Mouse (Mus musculus) spleen, adult 18-20 months (tissue): Measurements from ENCODE around the gene Sept9.

Source experiments
- DNase-seq, 2 experiments: peaks; one replicate each; pipeline ENCODE4 v3.0.0; 2022; ENCODE audit warnings: mixed read lengths in 2 of 2

Sept9 gene

GRCm38 (mm10) chr11:117266906-117267721 is 67.7 kb downstream of the Sept9 start:
- peak in 1 of 2 experiments; percentile 31 for DNase-seq

DNA sequence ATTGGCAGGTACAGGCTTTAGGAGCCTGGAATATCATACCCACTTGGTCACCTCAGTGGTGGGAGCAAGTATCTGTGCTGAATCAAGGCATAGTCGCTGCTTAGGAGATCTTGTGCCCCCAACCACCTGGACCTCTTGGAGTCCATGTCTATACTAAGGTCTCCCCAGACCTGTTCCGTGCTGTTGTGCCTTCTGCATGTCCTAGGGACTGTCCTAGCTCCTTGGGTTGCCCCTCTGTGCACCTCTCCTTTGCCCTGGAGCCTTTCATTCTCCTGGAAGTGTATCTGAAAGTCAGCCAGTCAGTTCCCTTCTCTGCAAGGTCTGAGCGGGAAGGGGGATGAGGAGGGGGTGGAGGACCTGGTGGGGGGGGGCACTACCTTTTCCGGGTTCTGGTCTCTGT is 68.4 kb downstream of the Sept9 start:
- DNase-seq = no peak

GRCm38 (mm10) chr11:117268304-117268956 is 69.0 kb downstream of the Sept9 start:
- no peak for DNase-seq

DNA sequence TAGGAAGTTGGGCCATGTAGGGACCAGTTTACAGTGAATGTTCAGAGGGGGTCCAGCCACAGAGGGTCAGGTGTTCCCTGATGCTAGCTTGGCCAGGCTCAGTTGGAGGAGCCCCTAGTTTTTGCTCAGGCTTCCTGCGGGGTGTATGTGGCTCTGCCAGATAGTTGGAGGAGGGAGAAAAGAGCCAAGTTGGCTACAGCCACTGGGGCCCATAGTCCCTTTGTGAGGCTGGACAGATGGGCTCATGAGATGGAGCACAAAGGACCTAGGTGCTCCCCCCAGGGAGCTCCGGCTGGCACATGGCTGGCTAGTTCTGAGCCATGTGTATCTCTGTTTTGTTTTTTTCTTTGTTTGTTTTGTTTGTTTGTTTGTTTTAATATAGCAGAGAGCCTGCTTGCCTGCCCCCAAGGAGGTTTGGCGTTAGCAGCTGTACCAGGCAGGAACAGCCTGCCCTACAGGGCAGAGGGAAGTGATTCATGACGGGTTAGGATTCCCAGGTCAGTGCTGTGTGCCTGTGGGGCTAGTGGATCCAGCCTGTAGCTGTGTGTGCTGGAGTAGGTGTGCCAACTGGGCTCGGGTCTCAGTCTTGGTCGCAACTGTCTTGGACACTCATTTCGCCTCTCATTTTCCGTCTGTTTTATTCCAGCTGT is 69.7 kb downstream of the Sept9 start:
- no peak for DNase-seq

GRCm38 (mm10) chr11:117269946-117270345 is 70.5 kb downstream of the Sept9 start:
- no peak for DNase-seq

GRCm38 (mm10) chr11:117274973-117275372 is 75.5 kb downstream of the Sept9 start:
- DNase-seq = no peak

GRCm38 (mm10) chr11:117275999-117276398 is 76.5 kb downstream of the Sept9 start:
- no peak for DNase-seq

DNA sequence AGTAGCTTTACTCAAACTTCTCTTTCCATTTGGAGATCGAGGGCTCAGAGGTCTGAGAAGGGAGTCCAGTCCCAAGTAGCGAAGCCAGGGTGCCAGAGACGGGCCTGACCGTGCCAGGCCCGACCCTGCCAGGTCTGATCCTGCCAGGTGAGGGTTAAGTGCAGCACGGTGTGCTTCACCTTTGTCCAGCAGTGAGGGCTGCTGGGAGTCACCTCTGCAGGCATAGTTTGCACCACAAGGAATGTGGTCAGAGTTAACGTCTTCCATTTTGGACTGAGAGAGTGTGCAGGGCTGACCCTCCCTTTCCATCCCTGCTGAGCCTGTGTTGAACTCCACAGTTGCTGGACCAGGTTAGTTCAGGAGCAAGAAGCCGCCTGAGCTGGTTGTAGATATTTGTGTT is 77.5 kb downstream of the Sept9 start:
- no peak for DNase-seq

DNA sequence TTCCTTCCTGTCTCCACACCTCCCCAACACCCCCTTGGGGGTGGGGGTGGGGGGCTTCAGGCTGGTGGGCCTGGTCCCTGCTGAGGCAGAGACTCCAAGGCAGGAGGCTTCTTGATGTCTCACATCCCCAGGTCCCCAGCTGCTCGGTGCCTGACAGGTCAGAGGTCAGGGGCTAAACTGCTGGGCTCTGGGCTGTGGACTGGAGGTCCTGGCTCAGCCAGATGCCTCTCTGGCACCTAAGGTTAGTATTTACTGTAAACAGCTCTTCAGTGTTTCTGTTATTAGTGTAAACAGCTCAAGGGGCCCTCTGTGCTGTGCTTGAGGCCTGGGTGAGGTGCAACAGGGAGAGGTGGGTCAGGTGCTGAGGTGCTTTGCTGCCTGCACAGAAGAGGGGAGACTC is 78.7 kb downstream of the Sept9 start:
- no peak for DNase-seq

- DNase-seq = no peak
Observed at GRCm38 (mm10) chr11:117278514-117278913, 79.1 kb downstream of the Sept9 start.

GRCm38 (mm10) chr11:117279993-117280392 is 80.5 kb downstream of the Sept9 start:
- no peak for DNase-seq

- DNase-seq = no peak
Observed at GRCm38 (mm10) chr11:117283048-117283888, 83.8 kb downstream of the Sept9 start.

- no peak for DNase-seq
Observed at GRCm38 (mm10) chr11:117283889-117284450, 84.5 kb downstream of the Sept9 start.

DNA sequence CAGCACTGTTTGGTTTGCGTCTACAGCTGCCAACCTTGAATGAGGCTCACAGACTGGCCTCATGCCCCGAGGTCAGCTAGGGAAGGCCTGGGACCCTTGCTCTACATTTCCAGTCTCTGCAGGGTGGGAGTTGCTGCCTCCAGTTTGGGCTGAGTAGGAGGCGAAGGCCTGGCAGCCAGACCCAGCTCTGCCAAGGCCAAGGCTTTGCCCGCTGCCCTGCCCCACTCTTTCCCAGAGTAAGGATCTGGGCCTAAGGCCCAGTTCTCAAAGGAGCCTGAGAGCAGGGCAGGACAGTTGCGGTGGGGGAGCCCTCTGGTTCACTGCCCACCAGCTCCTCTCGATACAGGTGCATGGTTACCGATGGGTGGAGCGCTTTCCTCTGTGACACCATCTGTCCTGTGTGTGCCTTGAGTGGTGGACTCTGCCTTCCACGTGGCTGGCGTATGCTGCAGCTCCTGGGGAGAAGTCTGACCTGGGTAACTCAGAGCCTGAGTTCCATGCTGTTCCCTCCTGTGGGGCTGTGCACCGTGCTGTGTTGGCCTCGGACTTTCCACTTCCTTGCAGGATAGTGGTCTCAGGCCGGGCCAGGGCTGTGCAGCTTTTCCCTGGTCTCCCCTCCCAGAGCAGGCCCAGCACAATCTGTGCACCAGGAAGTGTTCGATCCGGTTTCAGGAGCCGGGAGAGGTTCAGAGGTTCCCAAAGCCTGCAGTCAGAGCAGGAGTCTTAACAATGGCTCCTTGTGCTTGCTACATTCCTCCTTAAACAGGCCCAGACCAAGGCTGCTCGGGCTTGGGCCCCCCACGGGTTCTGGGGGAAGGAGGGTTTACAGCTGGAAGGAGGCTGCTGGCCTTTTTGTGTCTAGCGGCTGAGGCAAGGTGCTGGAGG is 85.5 kb downstream of the Sept9 start:
- DNase-seq = no peak

DNA sequence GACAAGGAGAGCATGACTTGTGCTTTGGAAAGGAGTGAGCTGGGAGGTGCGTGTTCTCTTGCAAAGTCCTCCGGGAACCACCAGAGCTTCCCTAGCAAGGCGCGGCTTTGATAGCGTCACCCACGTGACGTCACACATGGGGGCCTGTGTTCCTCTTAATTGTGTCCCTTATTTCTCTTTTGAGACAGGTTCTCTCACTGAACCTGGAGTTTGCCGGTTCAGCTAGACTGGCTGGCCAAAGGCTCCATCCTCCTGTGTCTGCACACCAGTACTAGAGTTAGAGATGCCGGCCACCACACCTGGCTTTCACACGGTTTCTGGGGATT is 86.1 kb downstream of the Sept9 start:
- no peak for DNase-seq

- no peak for DNase-seq
Observed at GRCm38 (mm10) chr11:117287792-117288191, 88.3 kb downstream of the Sept9 start.

GRCm38 (mm10) chr11:117288765-117289164 is 89.3 kb downstream of the Sept9 start:
- DNase-seq = no peak

DNA sequence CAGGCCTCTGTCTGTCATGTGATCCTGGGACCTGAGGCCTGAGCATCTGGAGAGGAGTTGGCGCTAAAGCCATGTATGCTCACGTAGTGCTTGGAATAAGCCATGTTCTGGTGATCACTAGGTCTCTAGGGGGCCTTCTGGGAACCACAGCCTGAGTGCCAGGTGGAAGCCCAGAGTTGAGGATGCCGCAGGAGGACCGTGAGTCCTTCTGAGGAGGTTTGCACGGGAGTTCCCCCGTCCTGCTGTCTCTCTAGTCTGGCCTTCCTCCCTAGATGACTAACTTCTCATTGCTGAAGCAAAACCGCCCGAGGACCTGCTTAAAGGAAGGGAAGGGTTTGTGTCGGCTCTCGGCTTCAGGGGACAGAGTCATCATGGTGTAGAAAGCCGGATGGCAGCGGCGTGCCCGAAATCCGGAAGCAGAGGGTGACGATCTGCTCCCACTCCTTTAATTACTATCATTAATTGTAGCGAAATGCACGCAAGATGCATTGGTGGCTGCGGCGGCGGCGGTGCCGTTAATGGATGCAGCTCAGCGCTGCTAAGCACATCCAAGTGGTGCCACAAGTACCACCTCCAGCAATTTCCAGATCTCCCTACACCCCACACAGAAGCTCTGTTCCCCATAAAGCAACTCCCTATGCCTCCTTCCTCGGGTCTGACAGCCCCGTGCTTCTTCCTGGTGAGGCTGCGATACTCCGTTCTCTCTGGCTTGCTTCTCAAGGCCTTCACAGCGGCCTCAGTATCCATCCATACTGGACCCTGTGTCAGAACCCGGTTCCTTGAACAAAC is 92.0 kb downstream of the Sept9 start:
- no peak for DNase-seq

DNA sequence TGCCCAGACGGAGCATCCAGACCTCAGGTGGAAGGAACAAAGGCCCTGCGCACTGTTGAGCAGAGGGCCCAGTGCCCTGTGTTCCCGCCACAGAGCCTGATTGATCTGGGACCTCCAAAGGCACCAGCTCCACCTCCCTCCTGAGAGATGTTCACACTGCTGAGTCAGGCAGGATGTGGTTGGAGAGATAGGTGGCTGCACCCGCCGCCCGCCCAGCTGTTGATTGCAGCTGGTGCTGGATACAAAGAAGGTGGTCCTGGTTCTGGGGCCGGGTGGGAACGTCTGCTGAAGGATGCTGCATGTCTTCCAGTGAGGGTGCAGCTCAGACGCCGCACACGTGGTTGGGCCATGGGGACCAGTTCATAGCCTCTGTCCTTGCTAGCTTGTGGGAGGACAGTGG is 93.0 kb downstream of the Sept9 start:
- DNase-seq = peak in 1 of 2 experiments; percentile 42

DNA sequence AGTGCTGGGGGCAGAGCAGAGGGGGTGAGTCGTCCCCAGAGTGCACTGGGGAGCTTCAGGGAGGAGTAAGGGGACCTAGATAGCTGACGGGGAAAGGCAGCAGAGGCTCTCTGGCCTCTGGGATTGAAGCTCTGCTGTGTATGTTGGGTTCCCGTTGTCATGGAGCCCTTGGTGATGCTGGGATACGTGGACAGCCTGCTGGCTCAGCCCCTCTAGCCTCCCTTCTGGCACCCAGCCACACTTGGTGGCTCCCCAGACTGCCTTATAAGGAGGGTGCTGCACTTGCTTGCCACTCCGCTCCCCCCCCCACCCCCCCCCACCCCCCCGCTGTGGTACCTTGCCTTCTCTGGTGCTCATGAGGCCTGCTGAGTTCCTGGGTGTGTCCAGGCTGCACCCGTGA is 95.8 kb downstream of the Sept9 start:
- no peak for DNase-seq

DNA sequence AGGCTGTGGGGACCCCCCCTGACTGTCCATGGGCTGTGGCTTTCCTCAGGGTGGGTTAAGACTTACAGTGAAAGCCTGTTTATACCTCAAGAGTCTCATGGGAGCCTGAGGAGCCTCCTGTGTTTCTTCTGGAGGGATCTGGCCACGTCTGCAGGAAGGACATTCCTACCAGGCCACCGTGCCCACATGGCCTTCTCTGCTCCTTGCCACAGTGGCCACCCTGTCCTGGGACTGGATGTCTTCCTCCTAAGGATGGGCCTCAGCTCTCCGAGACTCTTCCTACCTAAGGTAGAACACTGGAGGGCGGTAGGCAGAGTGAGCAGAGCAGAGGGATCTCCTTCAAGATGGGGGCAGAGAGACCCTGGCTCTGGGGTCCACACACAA is 96.6 kb downstream of the Sept9 start:
- DNase-seq = no peak
